Mouse (Mus musculus) limb, embryonic 11.5 days (tissue): ENCODE data around the gene 1700007K13Rik. TPM values are rescaled to one million over a fixed set of nuclear protein-coding genes. Genes with fewer than 3 reads are reported as not detected.
"Not testable (repeated sequence)": the region's sequence is repeated elsewhere in the genome, so short reads cannot be mapped to it uniquely, and the experiment has no call there.

Source experiments
- ATAC-seq: fragments of 200-750 bp; cut with Nextera tagmentation; 2 replicates; pipeline ENCODE4 v1.8.0; 2017; ENCODE audit warnings: low read depth; ENCODE audit not compliant: insufficient number of reproducible peaks, low FRiP score, low TSS enrichment
- DNase-seq: peaks from one replicate; pipeline ENCODE4 v3.0.0-alpha.2; 2015; ENCODE audit warnings: low spot score
- H3K27ac ChIP-seq: fragments of 300-500 bp; sonication (generic); replicated peaks from 2 replicates; pipeline ENCODE4 v1.5.1; 2014; ENCODE audit warnings: low read depth, mild to moderate bottlenecking, low read length
- H3K27me3 ChIP-seq: fragments of 300-500 bp; sonication (generic); 2 replicates; pipeline ENCODE4 v1.6.1; 2014; ENCODE audit warnings: mild to moderate bottlenecking, low read length, mixed read lengths; ENCODE audit not compliant: control insufficient read depth, insufficient read depth
- H3K36me3 ChIP-seq: fragments of 300-500 bp; sonication (generic); 2 replicates; pipeline ENCODE4 v1.6.1; 2014; ENCODE audit warnings: mild to moderate bottlenecking, low read length, moderate library complexity, mixed read lengths; ENCODE audit not compliant: control insufficient read depth, insufficient read depth
- H3K4me1 ChIP-seq: fragments of 300-500 bp; sonication (generic); 2 replicates; pipeline ENCODE4 v1.6.1; 2014; ENCODE audit warnings: low read length, mixed read lengths; ENCODE audit not compliant: control insufficient read depth, insufficient read depth
- H3K4me2 ChIP-seq: fragments of 300-500 bp; sonication (generic); 2 replicates; pipeline ENCODE4 v1.6.1; 2014; ENCODE audit warnings: low read depth, mild to moderate bottlenecking, moderate library complexity; ENCODE audit not compliant: severe bottlenecking
- H3K4me3 ChIP-seq: fragments of 300-500 bp; sonication (generic); 2 replicates; pipeline ENCODE4 v1.5.1; 2014; ENCODE audit warnings: low read depth, low read length
- H3K9ac ChIP-seq: fragments of 300-500 bp; sonication (generic); 2 replicates; pipeline ENCODE4 v1.6.1; 2014; ENCODE audit warnings: mild to moderate bottlenecking, low read length
- H3K9me3 ChIP-seq: fragments of 300-500 bp; sonication (generic); 2 replicates; pipeline ENCODE4 v1.6.1; 2016; ENCODE audit warnings: low read length; ENCODE audit not compliant: control insufficient read depth
- WGBS: fragments of 180-500 bp; shearing (Covaris S2); extraction: QIAGEN DNeasy Blood & Tissue Kit; methylation state at CpG from one replicate; pipeline ENCODE4 v1.1.7; 2014; 5-methylcytosine and 5-hydroxymethylcytosine counted together
- polyA plus RNA-seq: library from polyadenylated mRNA; unstranded; fragments of >200 nt; fragmentation: Nextera tagmentation; extraction: Ambion mirVana; gene quantifications from 2 replicates; pipeline ENCODE4 v1.2.1, GENCODE M21; 2014

Gene 1700007K13Rik
- 0.95 and 0.96 TPM in 2 replicates for polyA plus RNA-seq

- H3K9ac ChIP-seq: peak within 1 kb of the TSS; percentile 13; the same call in 1 of the 2 replicates
- H3K27ac ChIP-seq: no peak within 1 kb of the TSS
- DNase-seq (peak; percentile 82), ATAC-seq (peak; percentile 45; the same call in 1 of the 2 replicates)
- H3K4me1 ChIP-seq: peaks cover 2% of the 10 kb centered on the region
- H3K4me3 ChIP-seq: peak within 1 kb of the TSS; percentile 27
- no peaks in the 10 kb centered on the region for H3K9me3 ChIP-seq
- H3K36me3 ChIP-seq: peaks cover 12% of the 10 kb centered on the region
- peak within 1 kb of the TSS; percentile 62 for H3K4me2 ChIP-seq
- 3% methylated on average over 25 of the region's 25 CpGs for WGBS
- no peaks in the 10 kb centered on the region for H3K27me3 ChIP-seq
These were observed at the start of gene 1700007K13Rik for GRCm38 (mm10) chr2:28465836-28466518. Gene 1700007K13Rik, minus strand, starts transcription at chr2:28466332.

DNA sequence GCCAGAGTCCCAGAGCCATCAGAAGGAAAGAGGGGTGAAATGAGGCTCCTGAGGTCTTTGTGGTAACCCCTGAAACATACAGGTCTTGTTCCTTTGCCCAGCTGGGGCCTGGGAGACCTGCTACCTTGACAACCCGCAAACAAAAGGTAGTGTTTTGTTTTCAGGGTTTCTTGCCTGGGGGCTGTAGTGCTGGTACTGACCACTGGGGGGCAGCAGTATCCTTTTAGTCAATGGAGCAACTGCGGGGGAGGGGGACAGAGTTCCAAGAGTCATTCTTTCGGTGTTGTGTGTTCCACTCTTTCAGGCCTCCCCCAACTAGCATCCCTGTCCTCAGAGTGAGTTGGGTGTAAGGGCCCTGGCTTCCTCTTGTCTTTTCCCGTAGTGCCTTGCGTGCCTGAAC lies 48.4 kb upstream of the 1700007K13Rik start:
- WGBS: 19% methylated on average over 5 of the region's 5 CpGs
- H3K9ac ChIP-seq: peak overlapping the region; percentile 90; the same call in 1 of the 2 replicates
- peak; percentile 94 for DNase-seq
- H3K9me3 ChIP-seq: no peaks in the 10 kb centered on the region
- H3K27ac ChIP-seq: no peak overlapping the region
- no peaks in the 10 kb centered on the region for H3K27me3 ChIP-seq
- H3K4me3 ChIP-seq: peak overlapping the region; percentile 68
- no peaks in the 10 kb centered on the region for H3K36me3 ChIP-seq
- no peak for ATAC-seq
- H3K4me1 ChIP-seq: peaks cover 6% of the 10 kb centered on the region; the same call in 1 of the 2 replicates
- H3K4me2 ChIP-seq: peak overlapping the region; percentile 92

GRCm38 (mm10) chr2:28513431-28514370 lies 47.6 kb upstream of the 1700007K13Rik start:
- DNase-seq: peak; percentile 73
- H3K4me2 ChIP-seq: peak overlapping the region; percentile 92
- 6% methylated on average over 47 of the region's 47 CpGs for WGBS

DNA sequence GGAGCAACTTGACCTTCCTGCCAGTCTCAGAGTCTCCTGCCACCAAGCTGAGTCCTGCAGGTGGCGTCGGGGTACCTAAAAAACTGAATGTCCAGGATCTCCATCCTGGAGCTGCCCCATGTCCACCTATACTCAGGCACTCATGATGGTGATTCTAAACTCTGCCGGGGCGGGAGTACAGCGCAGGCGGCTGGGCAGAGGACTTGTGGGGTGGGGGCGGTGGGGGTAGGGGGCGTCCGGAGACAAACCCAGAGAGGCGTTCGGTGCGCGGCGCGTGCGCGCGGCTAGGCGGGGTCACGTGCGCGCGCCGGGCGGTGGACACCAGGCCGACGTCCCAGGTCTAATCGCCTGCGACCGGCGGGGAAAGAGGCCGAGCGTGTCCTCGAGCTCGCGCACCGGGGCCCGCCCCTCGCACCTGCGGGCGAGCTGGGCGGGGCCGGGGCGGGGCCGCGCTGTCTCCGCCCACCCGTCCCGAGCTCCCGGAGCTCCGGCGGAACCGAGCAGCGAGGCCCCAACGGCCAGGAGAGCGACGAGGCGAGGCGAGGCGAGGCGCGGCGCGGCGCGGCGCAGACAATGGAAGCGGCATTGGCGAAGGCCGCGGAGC lies 46.8 kb upstream of the 1700007K13Rik start, which contains the start of gene Ralgds:
TSS of gene Ralgds (plus strand) at position 328 of the 604 bp plus-strand sequence.
- DNase-seq (peak; percentile 83), ATAC-seq (peak; percentile 61)
- Histone ChIP-seq H3K27me3 (no peaks in the 10 kb centered on the region), H3K4me2 (peak within 1 kb of the TSS; percentile 92), H3K9ac (peak within 1 kb of the TSS; percentile 90), H3K27ac (0 out of 2 replicates have a peak within 1 kb of the TSS, but pooled peaks have one; percentile 24), H3K36me3 (no peaks in the 10 kb centered on the region), H3K9me3 (no peaks in the 10 kb centered on the region), H3K4me1 (peaks cover 3% of the 10 kb centered on the region; the same call in 1 of the 2 replicates), H3K4me3 (peak within 1 kb of the TSS; percentile 68)
- WGBS: 1% methylated on average over 51 of the region's 71 CpGs

More at GRCm38 (mm10) chr2:28513431-28514370, 47.6 kb upstream of the 1700007K13Rik start:
- H3K36me3 ChIP-seq: no peaks in the 10 kb centered on the region
- H3K4me3 ChIP-seq: peak overlapping the region; percentile 68
- ATAC-seq: peak; percentile 48
- H3K9me3 ChIP-seq: no peaks in the 10 kb centered on the region
- peak overlapping the region; percentile 90 for H3K9ac ChIP-seq
- H3K27ac ChIP-seq: 0 out of 2 replicates have a peak overlapping the region, but pooled peaks have one; percentile 24
- peaks cover 6% of the 10 kb centered on the region; the same call in 1 of the 2 replicates for H3K4me1 ChIP-seq
- H3K27me3 ChIP-seq: no peaks in the 10 kb centered on the region

- H3K4me1 ChIP-seq, H3K27me3 ChIP-seq, H3K9me3 ChIP-seq, H3K36me3 ChIP-seq, H3K4me2 ChIP-seq, H3K27ac ChIP-seq, DNase-seq, H3K9ac ChIP-seq, H3K4me3 ChIP-seq, ATAC-seq: not testable (repeated sequence)
- 52% methylated on average over 5 of the region's 5 CpGs for WGBS
These were observed 45.5 kb upstream of the 1700007K13Rik start for GRCm38 (mm10) chr2:28511600-28511999.

- no peak for DNase-seq
- H3K9ac ChIP-seq: no peak overlapping the region
- H3K9me3 ChIP-seq: no peaks in the 10 kb centered on the region
- no peaks in the 10 kb centered on the region for H3K4me1 ChIP-seq
- H3K4me3 ChIP-seq: no peak overlapping the region
- H3K36me3 ChIP-seq: no peaks in the 10 kb centered on the region
- no peak for ATAC-seq
- WGBS: 72% methylated on average over 6 of the region's 6 CpGs
- H3K27ac ChIP-seq: no peak overlapping the region
- no peaks in the 10 kb centered on the region for H3K27me3 ChIP-seq
- no peak overlapping the region for H3K4me2 ChIP-seq
These were observed 40.2 kb upstream of the 1700007K13Rik start for GRCm38 (mm10) chr2:28506291-28506690.

DNA sequence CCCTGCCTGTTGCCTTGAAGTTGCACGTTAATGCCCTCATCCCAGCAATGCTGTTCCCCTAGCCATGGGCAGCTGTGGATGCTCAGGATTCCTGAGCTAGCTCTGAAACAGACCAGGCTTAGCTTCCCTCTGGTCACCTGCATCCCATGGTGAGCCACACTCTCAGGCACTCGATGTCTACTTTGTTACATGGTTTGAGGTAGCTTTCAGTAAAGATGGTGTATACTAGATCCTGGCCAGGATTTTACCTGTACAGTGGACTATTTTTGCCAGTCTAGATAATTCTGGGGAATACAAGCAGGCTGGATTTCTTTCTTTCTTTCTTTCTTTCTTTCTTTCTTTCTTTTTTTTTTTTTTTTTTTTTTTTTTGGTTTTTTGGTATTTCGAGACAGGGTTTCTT lies 39.7 kb upstream of the 1700007K13Rik start, which contains the start of gene Gm10134:
TSS of gene Gm10134 (plus strand) at position 301 of the 400 bp plus-strand sequence.
- DNase-seq (no peak), ATAC-seq (no peak)
- Histone ChIP-seq H3K9me3 (no peaks in the 10 kb centered on the region), H3K27me3 (no peaks in the 10 kb centered on the region), H3K9ac (no peak within 1 kb of the TSS), H3K4me1 (no peaks in the 10 kb centered on the region), H3K27ac (no peak within 1 kb of the TSS), H3K4me2 (no peak within 1 kb of the TSS), H3K4me3 (no peak within 1 kb of the TSS), H3K36me3 (no peaks in the 10 kb centered on the region)
- 74% methylated on average over 3 of the region's 3 CpGs for WGBS

DNA sequence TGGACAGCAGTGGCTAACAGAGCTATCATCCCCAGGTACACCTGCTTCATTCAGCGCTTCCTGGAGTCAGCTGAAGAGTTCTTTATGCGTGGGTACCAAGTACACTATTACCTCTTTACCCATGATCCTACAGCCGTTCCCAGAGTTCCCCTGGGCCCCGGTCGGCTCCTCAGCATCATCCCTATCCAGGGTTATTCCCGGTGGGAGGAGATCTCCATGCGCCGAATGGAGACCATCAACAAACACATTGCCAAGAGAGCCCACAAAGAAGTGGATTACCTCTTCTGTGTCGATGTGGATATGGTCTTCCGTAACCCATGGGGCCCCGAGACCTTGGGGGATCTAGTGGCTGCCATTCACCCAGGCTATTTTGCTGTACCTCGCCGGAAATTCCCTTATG lies 38.5 kb upstream of the 1700007K13Rik start:
- Histone ChIP-seq H3K4me2 (no peak overlapping the region), H3K27ac (no peak overlapping the region), H3K27me3 (no peaks in the 10 kb centered on the region), H3K4me1 (no peaks in the 10 kb centered on the region), H3K4me3 (no peak overlapping the region), H3K9me3 (no peaks in the 10 kb centered on the region), H3K36me3 (no peaks in the 10 kb centered on the region), H3K9ac (no peak overlapping the region)
- ATAC-seq (no peak), DNase-seq (no peak)
- 90% methylated on average over 13 of the region's 13 CpGs for WGBS
